Mouse (Mus musculus) olfactory bulb, adult 2 months (tissue): Measurements from ENCODE around the gene Pbxip1.

Experiments
- CTCF ChIP-seq: fragments of 200-500 bp; IDR thresholded peaks from 2 replicates; pipeline ENCODE4 v1.5.1; 2012; ENCODE audit warnings: low read depth, mild to moderate bottlenecking, low read length, moderate library complexity; ENCODE audit not compliant: insufficient read depth
- POLR2A ChIP-seq: fragments of 200-500 bp; IDR thresholded peaks from 2 replicates; pipeline ENCODE4 v1.6.1; 2012; ENCODE audit warnings: mild to moderate bottlenecking, low read depth, low read length, moderate library complexity; ENCODE audit not compliant: insufficient read depth

DNA sequence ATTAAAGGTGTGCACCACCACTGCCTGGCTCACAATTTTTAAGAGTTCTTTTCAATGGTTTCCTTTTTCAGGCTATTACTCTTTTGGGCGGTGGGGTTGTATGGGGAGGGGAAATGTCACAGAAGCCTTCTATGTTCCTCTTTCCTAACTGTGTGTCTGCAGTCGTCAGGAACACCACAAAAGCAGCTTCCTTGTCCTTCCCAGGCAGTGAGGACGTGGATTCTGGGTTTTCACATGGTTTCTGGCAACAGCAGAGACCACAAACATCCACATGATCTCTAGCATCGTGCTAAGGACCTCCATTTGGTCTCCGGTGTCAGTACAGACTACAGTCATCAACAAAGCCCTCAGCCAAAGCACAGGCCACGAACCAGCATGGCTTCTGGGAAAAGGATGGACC, 37.3 kb downstream of the Pbxip1 start:
- TF ChIP-seq CTCF = no peak
- no peak for TF ChIP-seq POLR2A
